Mouse (Mus musculus): ENCODE data around the gene Shisa3. TPM values are rescaled to one million over a fixed set of nuclear protein-coding genes. Genes with fewer than 3 reads are reported as not detected.

Shisa3 gene
- polyA plus RNA-seq, 1 experiment from 2014 or later, result 1.6 TPM

DNA sequence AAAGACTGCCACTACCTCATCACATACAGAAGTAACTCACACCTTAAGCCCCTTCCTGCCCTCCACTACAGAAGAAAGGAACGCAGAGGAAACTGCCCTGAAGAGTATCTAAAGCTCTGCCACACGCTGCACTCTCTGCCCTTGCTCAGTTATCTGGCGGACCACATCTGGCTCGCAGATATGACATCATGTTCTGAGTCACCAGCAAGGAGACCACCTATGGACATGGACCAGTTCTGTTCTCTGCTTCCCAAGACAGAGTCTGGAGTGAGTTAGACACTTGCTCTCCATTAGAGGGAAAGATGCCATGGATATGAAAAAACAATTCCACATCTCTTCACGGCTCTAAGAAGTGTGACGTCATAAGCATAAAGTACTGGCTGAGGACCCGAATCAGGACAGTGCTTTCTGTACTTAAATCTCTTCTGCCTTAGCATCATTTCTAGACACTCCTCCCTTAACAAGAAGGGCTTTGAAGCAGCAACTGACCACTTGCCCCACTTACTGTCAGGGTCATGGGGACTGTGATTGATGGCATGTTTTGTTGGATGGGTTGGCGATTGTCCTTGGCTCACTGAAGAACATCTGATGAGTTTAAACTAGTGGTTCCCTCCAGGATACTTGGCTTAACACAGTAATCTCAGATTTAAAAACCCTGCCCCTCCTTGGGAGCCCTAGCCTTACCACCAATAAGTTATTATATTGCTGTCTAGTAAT lies 33.1 kb downstream of the Shisa3 start:
- 85% methylated on average over 8 of the region's 8 CpGs for WGBS
- no peak overlapping the region for H3K4me2 ChIP-seq
- ATAC-seq (ENCODE audit: low FRiP score), result no peak
- no peak overlapping the region for H3K27ac ChIP-seq
- H3K4me1 ChIP-seq, result no peaks in the 10 kb centered on the region
- no peaks in the 10 kb centered on the region for H3K9me3 ChIP-seq
- no peak overlapping the region for H3K4me3 ChIP-seq (replicated peaks)
- H3K9ac ChIP-seq, result no peak overlapping the region
- 0 out of 2 replicates have a peak, but pooled peaks cover 3% of the 10 kb centered on the region for H3K36me3 ChIP-seq (replicated peaks)
- H3K27me3 ChIP-seq, result peaks cover 21% of the 10 kb centered on the region

DNA sequence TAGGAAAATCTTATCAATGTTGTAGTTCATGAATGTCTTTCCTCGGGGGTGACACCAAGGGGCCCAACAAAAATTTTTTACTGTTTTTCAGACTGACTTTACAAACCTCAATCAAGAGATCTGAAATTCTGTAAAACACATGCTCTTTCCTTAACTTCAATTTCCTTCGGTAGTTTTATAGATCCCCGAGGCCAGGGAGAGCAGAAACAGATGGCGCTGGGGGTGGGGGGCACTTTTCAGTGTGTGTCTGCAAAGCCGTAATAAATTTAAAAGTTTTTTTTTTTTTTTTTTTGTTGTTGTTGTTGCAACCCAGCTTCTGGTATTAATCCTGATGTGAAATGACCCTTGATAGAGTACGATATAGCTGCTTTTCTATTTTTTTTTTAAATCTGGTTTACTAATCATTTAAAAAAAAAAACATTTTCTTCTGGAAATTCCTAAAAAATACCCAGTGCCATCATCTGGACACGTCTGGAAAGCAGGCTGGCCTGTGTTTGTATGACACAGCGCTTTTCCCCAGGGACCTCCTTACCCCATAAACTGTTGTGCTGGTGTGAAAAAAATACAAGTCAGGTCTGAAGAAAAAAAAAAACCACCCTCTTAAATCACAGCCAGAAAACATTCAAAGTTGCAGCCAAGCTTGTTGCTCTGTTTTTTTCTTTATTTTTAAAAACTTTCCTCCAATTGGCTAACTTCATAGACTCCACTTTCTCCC lies 33.9 kb downstream of the Shisa3 start:
- Histone ChIP-seq H3K27ac (no peak overlapping the region), H3K4me1 (no peaks in the 10 kb centered on the region), H3K4me3 (replicated peaks) (no peak overlapping the region), H3K9ac (no peak overlapping the region), H3K36me3 (replicated peaks) (peaks cover 9% of the 10 kb centered on the region; the same call in 1 of the 2 replicates), H3K4me2 (no peak overlapping the region), H3K9me3 (no peaks in the 10 kb centered on the region), H3K27me3 (peaks cover 19% of the 10 kb centered on the region)
- 84% methylated on average over 8 of the region's 8 CpGs for WGBS
- no peak for ATAC-seq (ENCODE audit: low FRiP score)

DNA sequence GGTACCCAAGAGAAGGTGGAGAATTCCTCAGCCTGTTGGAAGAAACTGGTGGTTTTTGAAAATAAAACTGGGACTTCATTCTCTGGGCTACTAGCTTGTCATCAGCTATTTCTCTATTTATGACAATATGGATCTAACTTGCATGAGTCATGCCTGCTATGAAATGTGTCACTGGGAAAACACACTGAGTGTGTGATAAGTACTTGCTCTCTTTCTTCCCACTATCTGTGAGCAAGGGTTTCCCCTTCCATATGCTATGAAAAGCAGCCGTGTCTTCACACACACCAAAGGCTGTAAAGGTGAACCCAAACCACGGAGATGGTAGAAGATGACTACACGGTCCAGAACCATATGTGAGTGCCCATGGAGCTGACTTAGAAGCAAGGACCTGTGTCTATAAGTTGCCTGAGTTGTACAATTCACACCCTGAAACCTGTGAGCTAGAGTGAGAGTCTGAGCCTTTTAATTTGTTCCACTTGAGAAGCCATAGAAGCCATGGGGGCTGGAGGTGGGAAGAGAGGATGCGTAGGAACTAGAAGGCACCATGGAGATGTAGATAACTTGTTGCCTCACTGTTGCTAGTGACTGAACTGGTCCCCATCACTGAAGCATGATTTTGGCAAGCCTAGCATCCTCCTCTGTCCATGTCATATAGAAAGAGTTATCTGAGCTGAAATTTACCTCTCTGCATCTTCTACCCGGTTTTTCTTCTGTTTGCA lies 36.0 kb downstream of the Shisa3 start:
- Histone ChIP-seq H3K27me3 (peaks cover 16% of the 10 kb centered on the region; the same call in 1 of the 2 replicates), H3K4me1 (no peaks in the 10 kb centered on the region), H3K9ac (no peak overlapping the region), H3K9me3 (no peaks in the 10 kb centered on the region), H3K36me3 (replicated peaks) (peaks cover 21% of the 10 kb centered on the region), H3K4me3 (replicated peaks) (no peak overlapping the region), H3K27ac (no peak overlapping the region), H3K4me2 (no peak overlapping the region)
- 94% methylated on average over 5 of the region's 5 CpGs for WGBS
- no peak for ATAC-seq (ENCODE audit: low FRiP score)

DNA sequence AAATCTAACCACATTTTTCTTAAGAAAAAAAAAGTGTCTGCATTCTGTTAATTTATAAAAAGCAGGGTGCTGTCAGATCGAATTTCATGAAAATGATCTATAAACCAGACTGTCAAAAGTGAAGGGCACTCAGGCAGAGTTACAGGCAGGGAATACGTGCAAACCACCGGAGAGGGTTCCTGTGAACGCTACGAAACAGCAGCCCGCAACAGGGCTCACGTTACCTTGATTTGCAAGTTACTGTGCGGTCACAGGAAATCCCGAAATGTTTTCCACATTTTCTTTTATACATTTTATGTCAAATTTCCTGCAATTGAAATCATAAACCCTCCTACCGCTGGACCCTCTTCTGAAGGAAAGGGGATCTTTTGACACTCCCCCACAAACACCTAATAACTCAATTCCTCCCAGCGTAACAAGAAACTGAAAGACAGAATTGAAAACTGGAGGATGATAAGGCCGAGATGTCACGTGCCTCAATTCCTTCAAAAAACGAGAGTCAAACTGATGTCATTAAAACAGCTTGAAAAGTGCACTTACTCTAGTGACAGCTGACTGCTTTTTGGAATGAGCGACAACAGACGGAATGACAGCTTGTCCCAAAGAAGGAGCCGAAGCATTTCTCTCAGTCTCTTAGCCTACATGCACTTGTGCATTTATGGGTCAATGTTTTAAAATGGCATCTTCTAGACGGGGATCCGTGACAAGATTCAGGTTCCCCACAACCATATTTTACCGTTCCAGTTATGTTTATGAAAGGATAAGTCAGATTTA lies 39.3 kb downstream of the Shisa3 start:
- Histone ChIP-seq H3K9me3 (no peaks in the 10 kb centered on the region), H3K36me3 (replicated peaks) (peaks cover 33% of the 10 kb centered on the region), H3K27ac (no peak overlapping the region), H3K4me3 (replicated peaks) (no peak overlapping the region), H3K27me3 (0 out of 2 replicates have a peak, but pooled peaks cover 4% of the 10 kb centered on the region), H3K4me2 (no peak overlapping the region), H3K9ac (no peak overlapping the region), H3K4me1 (no peaks in the 10 kb centered on the region)
- 90% methylated on average over 20 of the region's 20 CpGs for WGBS
- ATAC-seq (ENCODE audit: low FRiP score), result no peak

DNA sequence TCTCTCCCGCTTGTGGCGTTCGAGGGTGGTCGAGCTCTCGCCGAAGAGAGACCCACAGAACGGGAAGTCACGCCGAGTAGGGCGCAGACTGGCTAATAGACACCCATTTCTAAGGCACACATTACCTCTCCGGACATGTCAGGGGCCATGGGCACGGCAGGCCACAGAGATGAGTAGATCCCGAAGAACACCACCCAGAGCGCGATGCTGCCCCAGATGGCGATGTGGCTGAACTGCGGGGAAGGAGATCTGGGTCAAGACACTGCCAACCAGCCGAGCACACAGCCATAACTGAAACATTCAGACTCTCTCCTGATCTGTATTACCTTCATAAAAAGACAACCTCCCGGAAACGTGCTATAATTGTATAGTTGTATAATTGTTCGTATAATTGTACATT lies 39.9 kb downstream of the Shisa3 start:
- Histone ChIP-seq H3K9ac (no peak overlapping the region), H3K27me3 (no peaks in the 10 kb centered on the region), H3K4me3 (replicated peaks) (no peak overlapping the region), H3K4me1 (no peaks in the 10 kb centered on the region), H3K4me2 (no peak overlapping the region), H3K36me3 (replicated peaks) (peaks cover 33% of the 10 kb centered on the region), H3K27ac (no peak overlapping the region), H3K9me3 (no peaks in the 10 kb centered on the region)
- WGBS, result 79% methylated on average over 21 of the region's 21 CpGs
- ATAC-seq (ENCODE audit: low FRiP score), result no peak

DNA sequence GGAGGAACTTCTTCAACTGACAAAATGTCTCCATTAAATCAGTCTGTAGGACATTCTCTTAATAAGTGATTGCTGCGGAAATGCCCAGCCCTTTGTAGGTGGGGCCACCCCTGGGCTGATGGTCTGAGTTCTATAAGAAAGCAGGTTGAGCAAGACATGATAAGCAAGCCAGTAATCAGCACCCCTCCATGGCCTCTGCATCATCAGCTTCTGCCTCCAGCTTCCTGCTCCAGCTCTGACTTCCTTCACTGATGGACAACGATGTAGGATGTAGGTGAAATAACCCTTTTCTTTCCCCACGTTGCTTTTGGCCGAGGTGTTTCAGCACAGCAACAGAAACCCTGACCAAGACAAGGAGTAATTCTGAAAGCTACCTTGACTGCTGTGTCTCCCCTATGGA lies 41.5 kb downstream of the Shisa3 start:
- 93% methylated on average over 4 of the region's 4 CpGs for WGBS
- H3K4me1 ChIP-seq, result no peaks in the 10 kb centered on the region
- H3K4me3 ChIP-seq (replicated peaks), result no peak overlapping the region
- no peaks in the 10 kb centered on the region for H3K9me3 ChIP-seq
- ATAC-seq (ENCODE audit: low FRiP score), result no peak
- 0 out of 2 replicates have a peak, but pooled peaks cover 4% of the 10 kb centered on the region for H3K27me3 ChIP-seq
- H3K4me2 ChIP-seq, result no peak overlapping the region
- H3K36me3 ChIP-seq (replicated peaks), result peaks cover 30% of the 10 kb centered on the region
- no peak overlapping the region for H3K27ac ChIP-seq
- no peak overlapping the region for H3K9ac ChIP-seq

DNA sequence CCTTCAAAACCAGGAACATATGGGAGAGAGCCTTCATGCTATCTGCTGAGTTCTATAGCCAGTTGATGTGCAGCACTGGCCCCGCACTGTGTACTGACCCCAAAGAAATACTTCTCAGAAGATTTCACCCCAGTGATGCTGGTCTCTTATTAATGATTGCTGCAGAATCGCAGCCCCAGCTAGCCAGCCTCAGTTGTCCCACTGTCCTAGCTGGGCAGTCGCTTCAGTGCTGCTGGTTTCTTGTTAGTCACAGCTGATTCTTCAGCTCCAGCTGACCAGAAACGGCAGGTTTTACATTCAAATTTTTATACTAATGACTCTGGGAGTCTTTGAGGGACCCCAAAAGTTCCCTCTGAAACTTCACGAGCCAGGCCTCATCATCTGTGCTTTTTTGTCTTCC lies 42.3 kb downstream of the Shisa3 start:
- WGBS, result 94% methylated on average over 5 of the region's 5 CpGs
- Histone ChIP-seq H3K4me3 (replicated peaks) (no peak overlapping the region), H3K27ac (no peak overlapping the region), H3K9ac (no peak overlapping the region), H3K4me1 (0 out of 2 replicates have a peak, but pooled peaks cover 3% of the 10 kb centered on the region), H3K4me2 (no peak overlapping the region), H3K36me3 (replicated peaks) (peaks cover 30% of the 10 kb centered on the region), H3K27me3 (peaks cover 4% of the 10 kb centered on the region; the same call in 1 of the 2 replicates), H3K9me3 (no peaks in the 10 kb centered on the region)
- ATAC-seq (ENCODE audit: low FRiP score), result no peak

DNA sequence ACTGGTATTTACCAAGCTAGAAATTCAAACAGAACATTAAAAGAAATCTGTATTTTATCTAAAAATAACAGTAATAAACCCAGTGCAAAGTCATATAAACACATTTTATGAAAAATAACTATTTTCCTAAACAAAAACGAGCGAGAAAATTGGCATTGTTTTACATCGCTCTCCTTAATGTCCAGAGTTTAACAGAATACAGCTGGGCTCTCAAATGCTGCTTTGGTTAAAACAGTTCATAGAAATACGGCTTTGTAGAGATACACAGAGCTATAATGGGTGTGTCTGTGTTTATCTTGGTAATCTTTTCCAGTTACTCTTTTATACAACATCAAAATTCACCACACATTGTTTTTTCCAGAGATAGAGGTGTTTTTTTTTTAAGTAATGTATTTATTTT lies 44.8 kb downstream of the Shisa3 start:
- 91% methylated on average over 4 of the region's 4 CpGs for WGBS

DNA sequence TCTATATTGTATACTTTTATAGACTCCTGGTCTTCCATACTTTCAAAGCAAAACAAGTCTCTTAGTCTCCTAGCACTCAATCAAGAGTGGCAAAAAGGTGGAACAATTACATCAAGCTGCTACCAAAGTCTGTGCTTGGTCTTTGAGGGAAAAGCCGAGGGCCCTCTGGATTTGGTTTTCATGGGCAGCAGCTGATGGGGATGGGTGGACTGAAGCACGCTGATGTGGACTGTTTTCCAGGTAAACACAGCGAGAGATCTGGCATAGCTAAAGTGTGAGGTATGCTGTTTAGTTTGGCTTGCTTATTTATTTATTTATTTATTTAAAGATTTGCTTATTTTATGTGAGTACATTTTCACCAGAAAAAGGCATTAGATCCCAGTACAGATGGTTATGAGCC lies 45.9 kb downstream of the Shisa3 start:
- H3K4me2 ChIP-seq, result no peak overlapping the region
- peaks cover 11% of the 10 kb centered on the region for H3K36me3 ChIP-seq (replicated peaks)
- no peak overlapping the region for H3K9ac ChIP-seq
- no peaks in the 10 kb centered on the region for H3K9me3 ChIP-seq
- H3K27me3 ChIP-seq, result peaks cover 6% of the 10 kb centered on the region; the same call in 1 of the 2 replicates
- H3K4me3 ChIP-seq (replicated peaks), result no peak overlapping the region
- H3K4me1 ChIP-seq, result peaks cover 24% of the 10 kb centered on the region
- no peak overlapping the region for H3K27ac ChIP-seq
- ATAC-seq (ENCODE audit: low FRiP score), result no peak
- 97% methylated on average over 3 of the region's 3 CpGs for WGBS

More for the DNA sequence above, 44.8 kb downstream of the Shisa3 start:
- Histone ChIP-seq H3K27ac (no peak overlapping the region), H3K9me3 (no peaks in the 10 kb centered on the region), H3K36me3 (replicated peaks) (peaks cover 21% of the 10 kb centered on the region), H3K4me1 (peaks cover 23% of the 10 kb centered on the region), H3K27me3 (peaks cover 4% of the 10 kb centered on the region; the same call in 1 of the 2 replicates), H3K4me2 (no peak overlapping the region), H3K4me3 (replicated peaks) (no peak overlapping the region), H3K9ac (no peak overlapping the region)
- no peak for ATAC-seq (ENCODE audit: low FRiP score)

DNA sequence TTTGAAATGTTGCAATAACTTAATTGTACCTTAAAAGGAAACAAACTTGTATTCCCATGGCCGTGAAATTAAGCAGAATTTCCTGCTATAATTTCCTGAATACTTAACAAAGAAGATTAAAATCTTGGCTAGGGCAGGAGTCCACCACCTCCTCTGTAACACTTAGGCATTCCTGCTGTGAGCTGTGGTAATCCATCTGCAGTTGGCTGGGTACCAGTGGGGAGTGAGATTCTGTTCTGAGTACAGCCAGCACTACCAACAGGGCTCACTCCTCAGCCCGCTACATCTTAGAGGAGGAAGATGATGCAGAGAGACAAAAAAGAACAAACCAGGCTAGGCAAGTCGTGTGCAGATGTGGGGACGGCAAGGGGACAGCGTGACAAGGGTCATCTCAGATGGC lies 46.9 kb downstream of the Shisa3 start:
- Histone ChIP-seq H3K4me1 (peaks cover 24% of the 10 kb centered on the region), H3K27me3 (peaks cover 10% of the 10 kb centered on the region; the same call in 1 of the 2 replicates)
- 63% methylated on average over 5 of the region's 5 CpGs for WGBS

DNA sequence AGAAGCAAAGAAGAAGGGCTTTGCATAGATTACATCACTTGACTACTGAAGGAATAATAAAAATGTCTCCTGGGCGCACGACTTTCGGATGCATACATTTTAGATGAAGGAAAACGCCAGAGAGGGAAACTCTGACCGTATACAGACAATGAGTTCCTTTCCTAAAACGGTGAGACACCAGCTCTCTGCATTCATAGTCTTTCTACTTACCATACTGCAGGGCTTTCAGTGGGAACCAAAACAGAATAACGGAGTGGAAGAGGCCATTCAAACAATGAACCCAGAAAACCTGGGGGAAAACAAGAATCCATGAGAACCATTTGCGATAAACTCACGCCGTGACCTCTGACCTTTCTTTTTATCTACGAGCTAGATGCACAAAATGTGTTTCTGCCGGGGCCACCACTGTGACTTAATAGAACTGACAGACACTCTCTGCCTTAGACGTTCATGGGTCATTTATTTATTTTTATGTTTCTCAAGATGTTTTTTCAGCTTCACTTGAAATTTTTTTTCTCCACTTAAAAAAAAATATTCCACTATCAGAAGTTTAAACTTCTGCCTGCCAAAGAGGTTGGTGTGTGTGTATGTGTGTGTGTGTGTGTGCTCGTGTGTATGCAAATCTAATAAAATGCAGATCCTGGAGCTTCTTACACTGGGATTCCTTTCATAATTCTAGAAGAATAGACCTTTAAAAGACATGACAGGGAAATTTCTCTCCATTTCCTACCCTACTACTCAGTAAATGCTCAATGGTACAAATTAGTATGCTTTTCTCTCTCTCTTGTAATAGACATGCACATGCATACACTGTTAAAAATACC lies 48.2 kb downstream of the Shisa3 start:
- H3K36me3 ChIP-seq (replicated peaks), result no peaks in the 10 kb centered on the region
- WGBS, result 20% methylated on average over 14 of the region's 14 CpGs
- no peak overlapping the region for H3K9ac ChIP-seq
- peaks cover 24% of the 10 kb centered on the region for H3K4me1 ChIP-seq
- ATAC-seq (ENCODE audit: low FRiP score), result no peak
- H3K9me3 ChIP-seq, result no peaks in the 10 kb centered on the region
- no peak overlapping the region for H3K4me2 ChIP-seq
- H3K4me3 ChIP-seq (replicated peaks), result no peak overlapping the region
- H3K27ac ChIP-seq, result no peak overlapping the region
- H3K27me3 ChIP-seq, result peaks cover 14% of the 10 kb centered on the region; the same call in 1 of the 2 replicates

More for the DNA sequence above, 46.9 kb downstream of the Shisa3 start:
- no peak for ATAC-seq (ENCODE audit: low FRiP score)
- Histone ChIP-seq H3K9ac (no peak overlapping the region), H3K36me3 (replicated peaks) (peaks cover 5% of the 10 kb centered on the region), H3K9me3 (no peaks in the 10 kb centered on the region), H3K4me2 (no peak overlapping the region), H3K27ac (no peak overlapping the region), H3K4me3 (replicated peaks) (no peak overlapping the region)
